Mouse (Mus musculus): ENCODE measurements around the gene Map3k14.

GRCm38 (mm10) chr11:103223951-103224456 lies 43.3 kb downstream of the Map3k14 start:
- TF ChIP-seq CTCF (conservative IDR thresholded peaks at IDR 0.05; ENCODE audit: low read length) (no peak), NANOG (IDR thresholded peaks at IDR 0.05; ENCODE audit: borderline replicate concordance, low read length) (no peak), POU5F1 (IDR thresholded peaks at IDR 0.05; ENCODE audit: borderline replicate concordance, low read length) (no peak)
